Mouse (Mus musculus): Measurements from ENCODE around the gene Psat1.

DNA sequence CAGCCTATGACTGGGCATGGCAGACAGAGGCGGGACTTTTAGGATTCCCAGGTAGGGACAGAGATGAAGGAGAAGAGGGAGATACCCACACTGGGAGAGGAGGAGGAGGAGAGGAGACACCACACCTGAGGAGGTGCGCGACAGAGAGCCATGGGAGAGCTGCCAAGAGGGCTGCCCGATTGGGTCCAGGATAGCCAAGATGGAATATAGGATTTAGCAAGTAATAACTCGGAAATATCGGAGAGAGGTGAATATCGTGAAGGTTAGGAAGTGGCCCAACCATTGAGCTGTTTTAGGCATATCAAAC, 4.1 kb downstream of the Psat1 start:
- TF ChIP-seq CTCF (IDR thresholded peaks at IDR 0.05; ENCODE audit: low read depth) (no peak), EP300 (IDR thresholded peaks at IDR 0.05; ENCODE audit: low read depth) (no peak)
